Mouse (Mus musculus) heart, postnatal 25 days (tissue): ENCODE measurements at regions not wholly inside any gene's neighbourhood (a gene's known extent, or its start where the extent isn't known, plus 50 kb on each side); places are given as distances from the start of the nearest gene placed in this dataset. TPM values are rescaled to one million over a fixed set of nuclear protein-coding genes. Genes with fewer than 3 reads are reported as not detected.

Source experiments
- microRNA-seq: library from miRNA; unstranded; fragments of <30 nt; microRNA quantifications from one replicate; pipeline ENCODE4 v1.2.0, GENCODE M21; 2022

Small RNA genes lying in the stretch of these regions (microRNA-seq; reads per million reads assigned to microRNA genes)
- gene Gm22582, result not detected
- gene Mir1251, result not detected
- gene Mir135a-2, result 0.83 reads per million
